Mouse (Mus musculus) heart, postnatal 0 days (tissue): Measurements from ENCODE around the gene Shroom3.

ENCODE experiments used
- CTCF ChIP-seq: IDR thresholded peaks from 2 replicates; pipeline ENCODE4 v1.5.1; 2016; ENCODE audit warnings: antibody characterized with exemption, control low read depth, low read depth
- EP300 ChIP-seq: IDR thresholded peaks from 2 replicates; pipeline ENCODE4 v1.6.1; 2016; ENCODE audit warnings: antibody characterized with exemption, low read depth

GRCm38 (mm10) chr5:92711666-92712290 lies 28.5 kb downstream of the Shroom3 start:
- TF ChIP-seq CTCF: no peak
- TF ChIP-seq EP300: no peak
